ENCODE assay signal across 8 mouse cellular contexts in the genomic region with DNA sequence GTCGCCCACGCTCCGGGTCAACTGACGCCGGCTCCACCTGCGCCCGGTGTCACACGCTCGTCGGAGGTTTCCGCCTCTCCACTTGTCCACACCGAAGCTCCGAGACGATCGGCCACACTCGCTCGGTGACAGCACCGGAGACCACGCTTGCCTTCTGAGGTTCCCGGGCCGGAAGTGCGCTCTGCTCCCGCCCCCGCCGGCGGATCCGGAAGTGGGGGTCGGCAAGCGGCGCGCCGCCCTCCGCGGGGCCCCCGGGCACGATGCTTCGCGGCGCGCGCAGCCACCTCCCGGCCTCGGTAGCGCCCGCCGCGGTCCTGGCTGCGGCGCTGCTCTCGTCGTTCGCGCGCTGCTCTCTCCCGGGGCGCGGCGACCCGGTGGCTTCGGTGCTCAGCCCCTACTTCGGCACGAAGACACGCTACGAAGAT. TPM values are rescaled to one million over a fixed set of nuclear protein-coding genes. Genes with fewer than 3 reads are reported as not detected.
DNase-seq lines count a peak whose midpoint lies in the region; ATAC-seq and TF ChIP-seq lines count a peak whose summit lies in the region.

Minpp1 (plus strand) TSS at position 89 of the 425 bp plus-strand sequence.

- no peak for TF ChIP-seq EP300 in liver, postnatal 0 days (IDR thresholded peaks at IDR 0.05; ENCODE audit: low read depth)

- peak within 1 kb of the TSS; percentile 80 for H3K9ac ChIP-seq in forebrain, embryonic 12.5 days
- peak within 1 kb of the TSS; percentile 86 for H3K9ac ChIP-seq in heart, embryonic 16.5 days (ENCODE audit: low read length)
- peak within 1 kb of the TSS; percentile 90 for H3K9ac ChIP-seq in liver, postnatal 0 days (replicated peaks)
- H3K9ac ChIP-seq in neural tube, embryonic 14.5 days (replicated peaks; ENCODE audit: low read depth, low read length) = peak within 1 kb of the TSS; percentile 65

- H3K36me3 ChIP-seq in E14TG2a.4 (ENCODE audit: insufficient read depth, low read length) = 0 out of 2 replicates have a peak, but pooled peaks cover 2% of the 10 kb centered on the region
- no peaks in the 10 kb centered on the region for H3K36me3 ChIP-seq in forebrain, embryonic 12.5 days (replicated peaks)
- no peaks in the 10 kb centered on the region for H3K36me3 ChIP-seq in heart, embryonic 16.5 days (ENCODE audit: control insufficient read depth, insufficient read depth)
- H3K36me3 ChIP-seq in liver, postnatal 0 days (replicated peaks; ENCODE audit: insufficient read depth, low read length) = no peaks in the 10 kb centered on the region
- H3K36me3 ChIP-seq in neural tube, embryonic 14.5 days (ENCODE audit: control insufficient read depth, insufficient read depth, low read length) = no peaks in the 10 kb centered on the region

- H3K9me3 ChIP-seq in E14TG2a.4 (ENCODE audit: low read length) = no peaks in the 10 kb centered on the region
- no peaks in the 10 kb centered on the region for H3K9me3 ChIP-seq in forebrain, embryonic 12.5 days
- no peaks in the 10 kb centered on the region for H3K9me3 ChIP-seq in heart, embryonic 16.5 days (replicated peaks; ENCODE audit: control insufficient read depth, low read length)
- no peaks in the 10 kb centered on the region for H3K9me3 ChIP-seq in liver, postnatal 0 days (ENCODE audit: low read length)
- no peaks in the 10 kb centered on the region for H3K9me3 ChIP-seq in neural tube, embryonic 14.5 days (ENCODE audit: control insufficient read depth, low read length)

- peak; percentile 95 for ATAC-seq in forebrain, embryonic 12.5 days (ENCODE audit: low FRiP score)
- ATAC-seq in heart, embryonic 16.5 days (replicated peaks; ENCODE audit: extremely low read depth, insufficient read depth, low FRiP score) = peak; percentile 92
- ATAC-seq in liver, postnatal 0 days = peak; percentile 81
- peak; percentile 96 for ATAC-seq in neural tube, embryonic 14.5 days (ENCODE audit: low read depth)

- H3K27ac ChIP-seq in forebrain, embryonic 12.5 days = peak within 1 kb of the TSS; percentile 92
- peak within 1 kb of the TSS; percentile 88 for H3K27ac ChIP-seq in heart, embryonic 16.5 days (ENCODE audit: low read length)
- H3K27ac ChIP-seq in liver, postnatal 0 days (ENCODE audit: low read depth) = peak within 1 kb of the TSS; percentile 88
- peak within 1 kb of the TSS; percentile 78 for H3K27ac ChIP-seq in neural tube, embryonic 14.5 days (ENCODE audit: low read depth, low read length)

- H3K4me3 ChIP-seq in E14TG2a.4 (replicated peaks; ENCODE audit: low read length) = peak within 1 kb of the TSS; percentile 89
- H3K4me3 ChIP-seq in forebrain, embryonic 12.5 days (replicated peaks) = peak within 1 kb of the TSS; percentile 69
- H3K4me3 ChIP-seq in heart, embryonic 16.5 days (ENCODE audit: low read length) = peak within 1 kb of the TSS; percentile 69
- H3K4me3 ChIP-seq in liver, postnatal 0 days (ENCODE audit: low read depth, low read length) = peak within 1 kb of the TSS; percentile 87
- peak within 1 kb of the TSS; percentile 74 for H3K4me3 ChIP-seq in neural tube, embryonic 14.5 days (ENCODE audit: low read depth, low read length)

- WGBS in forebrain, embryonic 12.5 days = under 1% methylated on average over 63 of the region's 64 CpGs
- under 1% methylated on average over 63 of the region's 64 CpGs for WGBS in heart, embryonic 16.5 days
- under 1% methylated on average over 51 of the region's 64 CpGs for WGBS in liver, postnatal 0 days (ENCODE audit: insufficient replicate concordance)
- under 1% methylated on average over 59 of the region's 64 CpGs for WGBS in neural tube, embryonic 14.5 days

- peak within 1 kb of the TSS; percentile 82 for H3K4me2 ChIP-seq in forebrain, embryonic 12.5 days
- peak within 1 kb of the TSS; percentile 94 for H3K4me2 ChIP-seq in heart, embryonic 16.5 days (ENCODE audit: low read depth, low read length)
- peak within 1 kb of the TSS; percentile 94 for H3K4me2 ChIP-seq in liver, postnatal 0 days (ENCODE audit: low read depth, low read length)
- peak within 1 kb of the TSS; percentile 67 for H3K4me2 ChIP-seq in neural tube, embryonic 14.5 days (ENCODE audit: low read depth, low read length)

- peak; percentile 69 for DNase-seq in c-Kit-positive CD71-positive TER-119-negative erythroid progenitor cells, embryonic 14.5 days (ENCODE audit: low read depth)
- DNase-seq in kidney, postnatal 36 days = peak; percentile 83 to 92
- peak; percentile 92 for DNase-seq in liver, postnatal 0 days
- DNase-seq in testis, postnatal 10 days (ENCODE audit: low spot score) = peak; percentile 90

- no peak for TF ChIP-seq CTCF in E14TG2a.4 (conservative IDR thresholded peaks at IDR 0.05; ENCODE audit: low read length)
- TF ChIP-seq CTCF in liver, postnatal 0 days (IDR thresholded peaks at IDR 0.05; ENCODE audit: low read depth) = no peak

- peaks cover 12% of the 10 kb centered on the region for H3K27me3 ChIP-seq in E14TG2a.4 (ENCODE audit: insufficient read depth, low read length)
- H3K27me3 ChIP-seq in forebrain, embryonic 12.5 days = no peaks in the 10 kb centered on the region
- H3K27me3 ChIP-seq in heart, embryonic 16.5 days (ENCODE audit: control insufficient read depth, insufficient read depth, low read length) = no peaks in the 10 kb centered on the region
- no peaks in the 10 kb centered on the region for H3K27me3 ChIP-seq in liver, postnatal 0 days (ENCODE audit: insufficient read depth, low read length)
- no peaks in the 10 kb centered on the region for H3K27me3 ChIP-seq in neural tube, embryonic 14.5 days (ENCODE audit: control insufficient read depth, insufficient read depth, low read length)

- peaks cover 25% of the 10 kb centered on the region for H3K4me1 ChIP-seq in E14TG2a.4 (replicated peaks; ENCODE audit: low read depth, low read length)
- peaks cover 20% of the 10 kb centered on the region for H3K4me1 ChIP-seq in forebrain, embryonic 12.5 days
- H3K4me1 ChIP-seq in heart, embryonic 16.5 days (ENCODE audit: control insufficient read depth, insufficient read depth, low read length) = peaks cover 15% of the 10 kb centered on the region
- peaks cover 25% of the 10 kb centered on the region for H3K4me1 ChIP-seq in liver, postnatal 0 days (ENCODE audit: insufficient read depth)
- H3K4me1 ChIP-seq in neural tube, embryonic 14.5 days (ENCODE audit: control insufficient read depth, insufficient read depth, low read length) = peaks cover 17% of the 10 kb centered on the region; the same call in 1 of the 2 replicates

RNA-seq across cellular contexts. Expression of gene Minpp1, which starts in this region (rescaled TPM):
- 52.5 and 54.7 TPM in 2 replicates for polyA plus RNA-seq in forebrain, embryonic 12.5 days (2016; fragmentation: Nextera tagmentation; extraction: Ambion mirVana)
- 46.6 and 46.8 TPM in 2 replicates for polyA plus RNA-seq in heart, embryonic 16.5 days (2015; fragmentation: Nextera tagmentation; extraction: Ambion mirVana)
- 63.7 and 71.9 TPM in 2 replicates for polyA plus RNA-seq in liver, postnatal 0 days (2015; fragmentation: Nextera tagmentation; extraction: Ambion mirVana)
- 60.5 and 65.6 TPM in 2 replicates for polyA plus RNA-seq in neural tube, embryonic 14.5 days (2014; fragmentation: Nextera tagmentation; extraction: Ambion mirVana)

Comparison
In these comparisons a context has a peak if more than half of its experiments do, and no peak if none do; other contexts are left out.
1. Peak in every context shown above with its lines: DNase-seq, ATAC-seq, H3K4me3 ChIP-seq and H3K27ac ChIP-seq.